Mouse (Mus musculus): Measurements from ENCODE around the gene Meiob.

- TF ChIP-seq CTCF (IDR thresholded peaks at IDR 0.05; ENCODE audit: low read depth, low read length) (no peak), POLR2A (IDR thresholded peaks at IDR 0.05; ENCODE audit: insufficient read depth, low read length) (no peak), EP300 (IDR thresholded peaks at IDR 0.05; ENCODE audit: insufficient read depth, low read depth, low read length) (no peak)
Observed at GRCm38 (mm10) chr17:24888862-24889261, 84.8 kb downstream of the Meiob start.

Data from ES-Bruce4 (cell line).